Mouse (Mus musculus) adipocyte (in vitro differentiated cells): Measurements from ENCODE around the gene Chsy1.

Experiments
- DNase-seq: peaks from one replicate; pipeline ENCODE4 v3.0.0-alpha.2; 2016; ENCODE audit warnings: low spot score

The Chsy1 gene

DNA sequence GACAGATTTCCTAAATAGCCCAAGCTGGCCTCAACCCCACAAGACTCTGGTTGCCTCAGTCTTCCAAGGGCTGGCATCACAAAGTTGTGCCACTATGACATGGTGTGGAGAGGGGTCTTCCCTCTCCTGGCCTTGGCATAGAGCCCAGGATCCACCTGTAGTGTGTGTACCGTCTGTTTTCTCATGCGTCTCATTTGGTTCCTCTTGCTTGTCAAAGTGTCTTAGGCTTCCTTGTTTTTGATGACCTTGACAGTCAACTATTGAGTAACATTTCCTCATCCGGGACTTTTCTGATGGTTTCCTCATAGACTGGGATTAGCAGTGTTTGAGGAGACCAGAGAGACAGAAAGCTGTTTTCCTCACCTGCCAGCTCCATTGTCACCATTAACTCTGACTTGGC, 30.8 kb downstream of the Chsy1 start:
- DNase-seq: no peak

DNA sequence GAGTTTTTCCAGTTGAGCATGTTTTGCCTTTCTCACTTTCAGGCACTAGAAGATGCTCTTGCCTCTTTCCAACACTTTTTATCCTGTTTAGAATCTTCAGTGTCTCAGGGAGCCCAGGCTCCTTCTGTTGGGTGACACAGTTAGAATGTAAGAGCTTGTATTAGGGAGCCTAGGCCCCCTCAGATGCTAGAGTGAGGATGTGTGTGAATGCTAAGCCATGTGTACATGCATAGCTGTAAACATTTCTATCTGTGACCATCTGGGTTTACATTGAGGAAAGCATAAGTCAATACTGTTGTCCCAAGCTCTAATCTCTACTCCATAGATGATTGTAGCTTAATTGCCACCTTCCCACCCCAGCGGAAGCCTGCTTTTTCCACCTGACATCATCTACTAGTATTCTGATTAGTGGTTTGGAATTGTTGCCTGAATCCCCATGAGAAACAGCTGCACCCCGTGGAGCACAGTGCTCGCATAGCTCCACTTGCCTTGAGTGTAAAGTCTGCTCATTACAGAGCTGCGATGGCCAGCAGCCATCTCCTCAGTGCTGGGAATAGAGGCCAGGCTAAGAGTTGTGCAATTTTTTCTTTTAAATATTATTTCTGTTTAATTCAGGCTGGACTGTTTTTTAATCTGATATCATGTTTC, 31.7 kb downstream of the Chsy1 start:
- DNase-seq: peak; percentile 22

DNA sequence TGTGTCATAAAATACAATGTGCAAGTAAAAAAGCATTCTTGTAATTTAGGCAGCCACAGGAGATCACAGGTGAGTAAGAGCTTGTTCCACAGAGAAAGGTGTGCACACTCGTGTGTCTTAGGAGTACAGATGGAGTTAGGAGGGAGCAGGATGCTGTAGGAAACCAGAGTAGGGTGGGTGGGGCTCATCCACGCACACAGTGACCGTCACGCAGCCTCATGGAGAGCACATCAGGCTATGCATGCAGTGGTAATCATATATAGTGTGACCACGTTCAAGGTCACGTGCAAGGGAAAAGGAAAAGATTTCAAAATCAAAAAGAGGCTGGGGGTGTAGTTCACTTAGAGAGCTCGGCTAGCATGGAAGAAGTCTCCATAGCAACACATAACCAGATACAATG, 33.2 kb downstream of the Chsy1 start:
- no peak for DNase-seq

- DNase-seq: peak; percentile 19
Measured at GRCm38 (mm10) chr7:66144543-66144942, 35.2 kb downstream of the Chsy1 start.

GRCm38 (mm10) chr7:66147156-66147555, 37.8 kb downstream of the Chsy1 start:
- no peak for DNase-seq

GRCm38 (mm10) chr7:66147816-66148215, 38.5 kb downstream of the Chsy1 start:
- DNase-seq: no peak

GRCm38 (mm10) chr7:66149506-66149905, 40.2 kb downstream of the Chsy1 start:
- DNase-seq: no peak

GRCm38 (mm10) chr7:66150411-66150810, 41.1 kb downstream of the Chsy1 start:
- no peak for DNase-seq

- no peak for DNase-seq
Measured at GRCm38 (mm10) chr7:66157413-66157812, 48.1 kb downstream of the Chsy1 start.

DNA sequence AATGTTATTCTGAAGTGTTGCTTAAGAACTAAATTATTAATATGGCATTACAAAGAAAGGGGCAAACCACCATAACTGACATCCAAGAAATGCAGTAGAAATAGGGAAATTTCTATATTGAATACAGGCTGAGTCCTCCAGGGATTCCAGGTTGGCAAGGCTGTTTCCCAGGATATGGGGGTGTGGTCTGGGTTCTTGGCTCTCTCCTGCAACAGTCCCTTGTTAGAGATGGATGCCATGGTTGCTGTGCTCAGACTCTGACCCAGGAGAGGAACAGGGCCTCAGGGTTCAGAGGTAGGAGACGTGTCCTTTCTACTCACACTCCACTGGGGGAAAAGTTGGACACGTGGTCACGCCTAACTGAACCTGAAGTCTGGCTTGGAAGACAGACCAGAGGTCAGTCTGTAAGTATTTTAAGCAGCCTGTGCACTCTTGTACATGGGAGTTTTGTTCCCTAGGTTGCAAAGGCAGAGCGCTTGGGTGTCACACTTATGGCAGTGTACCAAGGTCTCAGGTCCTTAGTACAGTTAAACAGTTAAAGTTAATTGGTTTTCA, 48.6 kb downstream of the Chsy1 start:
- peak; percentile 16 for DNase-seq

DNA sequence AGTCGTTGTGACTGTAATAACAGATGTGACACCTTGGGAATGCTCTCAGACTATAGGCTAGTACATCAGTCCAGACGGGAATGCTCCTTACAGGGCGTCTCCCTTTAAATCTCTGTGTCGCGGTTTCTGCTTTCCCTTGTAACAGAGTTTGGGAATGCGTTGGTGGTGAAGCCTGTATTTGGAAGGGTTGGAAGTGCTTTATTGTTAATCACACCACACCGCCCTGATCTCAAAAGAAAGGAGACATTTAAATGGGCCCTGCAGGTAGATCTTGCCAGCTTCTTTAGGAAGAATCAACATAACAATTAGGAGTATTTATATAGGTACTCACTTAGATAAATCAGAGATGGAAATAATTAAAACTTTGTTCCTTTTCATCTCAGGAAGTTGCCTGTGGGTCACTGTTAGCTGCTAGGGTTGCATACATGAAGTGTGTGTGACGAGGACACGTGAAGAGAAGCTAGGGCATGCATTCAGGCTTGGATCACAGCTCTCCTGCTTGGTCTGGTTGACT, 49.4 kb downstream of the Chsy1 start:
- no peak for DNase-seq

DNA sequence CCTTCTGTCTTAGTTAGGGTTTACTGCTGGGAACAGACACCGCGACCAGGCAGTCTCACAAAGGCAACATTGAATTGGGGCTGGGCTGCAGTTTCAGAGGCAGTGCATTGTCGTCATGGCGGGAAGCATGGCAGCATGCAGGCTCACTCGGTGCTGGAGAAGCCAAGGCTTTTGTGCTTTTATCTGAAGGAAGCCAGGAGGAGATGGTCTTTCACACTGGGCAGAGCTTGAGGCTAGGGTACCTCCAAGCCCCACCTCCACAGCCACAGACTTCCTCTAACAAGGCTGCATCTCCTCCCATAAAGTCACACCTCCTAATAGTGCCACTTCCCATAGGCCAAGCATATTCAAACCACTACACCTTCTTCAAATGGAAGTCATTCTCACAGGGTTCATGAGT, 50.6 kb downstream of the Chsy1 start:
- DNase-seq: no peak

DNA sequence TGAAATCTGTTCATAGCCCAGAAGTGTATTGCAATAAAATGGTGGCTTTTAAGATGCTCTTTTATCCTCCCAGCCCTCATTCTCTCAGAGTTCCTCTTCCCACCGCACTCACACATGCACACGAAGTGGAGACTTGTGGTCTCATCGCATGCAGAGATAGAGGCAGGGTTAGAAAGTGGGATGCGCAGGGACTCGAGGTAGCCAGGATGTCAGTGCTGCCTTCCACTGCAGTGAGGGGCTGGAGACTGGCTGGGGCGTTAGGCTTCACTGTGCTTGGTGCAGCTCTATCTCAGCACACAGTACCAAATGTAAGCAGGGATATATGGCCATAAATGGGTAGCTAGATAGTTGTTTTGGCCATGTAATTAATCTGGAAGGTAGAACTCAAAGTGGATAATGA, 52.5 kb downstream of the Chsy1 start:
- no peak for DNase-seq

GRCm38 (mm10) chr7:66162489-66162888, 53.2 kb downstream of the Chsy1 start:
- DNase-seq: no peak

- DNase-seq: no peak
Measured at GRCm38 (mm10) chr7:66162981-66163380, 53.7 kb downstream of the Chsy1 start.

- no peak for DNase-seq
Measured at GRCm38 (mm10) chr7:66164427-66165031, 55.2 kb downstream of the Chsy1 start.

GRCm38 (mm10) chr7:66165036-66165798, 55.9 kb downstream of the Chsy1 start:
- no peak for DNase-seq

GRCm38 (mm10) chr7:66168877-66169276, 59.6 kb downstream of the Chsy1 start:
- no peak for DNase-seq

GRCm38 (mm10) chr7:66169476-66169875, 60.2 kb downstream of the Chsy1 start:
- DNase-seq: no peak

DNA sequence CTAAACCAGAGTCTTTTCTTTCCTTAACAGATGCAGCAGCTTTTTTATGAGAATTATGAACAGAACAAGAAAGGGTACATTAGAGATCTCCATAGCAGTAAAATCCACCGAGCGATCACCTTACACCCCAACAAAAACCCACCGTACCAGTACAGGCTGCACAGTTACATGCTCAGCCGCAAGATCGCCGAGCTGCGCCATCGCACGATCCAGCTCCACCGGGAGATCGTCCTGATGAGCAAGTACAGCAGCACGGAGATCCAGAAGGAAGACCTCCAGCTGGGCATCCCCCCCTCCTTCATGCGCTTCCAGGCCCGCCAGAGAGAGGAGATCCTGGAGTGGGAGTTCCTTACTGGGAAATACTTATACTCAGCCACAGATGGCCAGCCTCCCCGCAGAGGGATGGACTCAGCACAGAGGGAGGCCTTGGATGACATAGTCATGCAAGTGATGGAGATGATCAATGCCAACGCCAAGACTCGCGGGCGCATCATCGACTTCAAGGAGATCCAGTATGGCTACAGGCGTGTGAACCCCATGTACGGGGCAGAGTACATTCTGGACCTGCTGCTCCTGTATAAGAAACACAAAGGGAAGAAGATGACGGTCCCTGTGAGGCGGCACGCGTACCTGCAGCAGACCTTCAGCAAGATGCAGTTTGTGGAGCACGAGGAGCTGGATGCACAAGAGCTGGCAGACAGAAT, 61.6 kb downstream of the Chsy1 start:
- DNase-seq: no peak

- no peak for DNase-seq
Measured at GRCm38 (mm10) chr7:66175738-66176137, 66.4 kb downstream of the Chsy1 start.

GRCm38 (mm10) chr7:66176256-66176655, 66.9 kb downstream of the Chsy1 start:
- no peak for DNase-seq
